Mouse (Mus musculus) thymus, postnatal 10 days (tissue): ENCODE data around the gene Cyp27b1.
"Not testable (repeated sequence)": the region's sequence is repeated elsewhere in the genome, so short reads cannot be mapped to it uniquely, and the experiment has no call there.

Experiments
- DNase-seq, 2 experiments: peaks; one replicate each; pipeline ENCODE4 v3.0.0; 2021; ENCODE audit warnings: low spot score in 2 of 2

Gene Cyp27b1

GRCm38 (mm10) chr10:127049395-127050118 is 1.5 kb downstream of the Cyp27b1 start:
- DNase-seq = no peak

GRCm38 (mm10) chr10:127050119-127050474 is 2.0 kb downstream of the Cyp27b1 start:
- no peak for DNase-seq

- DNase-seq = no peak
Observed at GRCm38 (mm10) chr10:127054646-127055045, 6.6 kb downstream of the Cyp27b1 start.

GRCm38 (mm10) chr10:127055406-127055805 is 7.4 kb downstream of the Cyp27b1 start:
- DNase-seq = no peak

- DNase-seq = no peak
Observed at GRCm38 (mm10) chr10:127056490-127056889, 8.4 kb downstream of the Cyp27b1 start.

GRCm38 (mm10) chr10:127058161-127058560 is 10.1 kb downstream of the Cyp27b1 start:
- DNase-seq = peak; percentile 69 to 88

GRCm38 (mm10) chr10:127058708-127059107 is 10.7 kb downstream of the Cyp27b1 start:
- DNase-seq = no peak

GRCm38 (mm10) chr10:127059174-127059967 is 11.3 kb downstream of the Cyp27b1 start:
- no peak for DNase-seq

GRCm38 (mm10) chr10:127059968-127060916 is 12.2 kb downstream of the Cyp27b1 start, which contains the start of gene March9:
Gene March9, minus strand, starts transcription at chr10:127060184.
- peak; percentile 70 to 74 for DNase-seq

- no peak for DNase-seq
Observed at GRCm38 (mm10) chr10:127061085-127061484, 13.0 kb downstream of the Cyp27b1 start.

GRCm38 (mm10) chr10:127061513-127061912 is 13.5 kb downstream of the Cyp27b1 start:
- DNase-seq = no peak

- not testable (repeated sequence) for DNase-seq
Observed at GRCm38 (mm10) chr10:127062101-127062500, 14.1 kb downstream of the Cyp27b1 start.

- DNase-seq = no peak
Observed at GRCm38 (mm10) chr10:127062503-127062902, 14.5 kb downstream of the Cyp27b1 start.

GRCm38 (mm10) chr10:127063239-127063872 is 15.3 kb downstream of the Cyp27b1 start, which contains the start of gene Cdk4:
Gene Cdk4, plus strand, starts transcription at chr10:127063534.
- DNase-seq = peak; percentile 94

GRCm38 (mm10) chr10:127063913-127064870 is 16.1 kb downstream of the Cyp27b1 start:
- no peak for DNase-seq

- DNase-seq = no peak
Observed at GRCm38 (mm10) chr10:127065981-127066380, 17.9 kb downstream of the Cyp27b1 start.

- no peak for DNase-seq
Observed at GRCm38 (mm10) chr10:127066519-127067018, 18.5 kb downstream of the Cyp27b1 start.

GRCm38 (mm10) chr10:127068360-127069038 is 20.4 kb downstream of the Cyp27b1 start:
- DNase-seq = no peak
